Mouse (Mus musculus) Muller cell, postnatal 12 days (primary cell): ENCODE measurements around the gene Cd69.

ENCODE experiments used
- DNase-seq: peaks from one replicate; pipeline ENCODE4 v3.0.0-alpha.2; 2015; ENCODE audit errors: inconsistent ontology term

Cd69 gene

DNA sequence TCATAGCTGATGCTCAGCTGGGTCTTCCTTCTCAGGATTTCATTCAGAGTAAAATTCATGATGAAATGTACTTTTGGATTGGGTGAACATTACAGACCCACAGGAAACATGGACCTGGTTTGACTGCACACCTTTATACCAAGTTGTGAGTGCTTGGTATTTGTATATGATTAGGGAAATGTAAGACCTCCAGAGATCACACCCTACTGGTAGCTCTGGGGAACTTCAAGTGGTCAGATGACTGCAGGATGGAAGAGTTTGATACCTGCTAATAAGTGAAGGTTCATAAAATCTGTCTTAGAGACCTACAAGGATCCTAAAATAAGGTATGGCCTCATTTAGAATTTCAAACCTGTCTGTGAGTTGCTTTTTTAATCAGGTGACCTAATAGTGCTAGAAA lies 27.0 kb downstream of the Cd69 start:
- DNase-seq, result no peak

DNA sequence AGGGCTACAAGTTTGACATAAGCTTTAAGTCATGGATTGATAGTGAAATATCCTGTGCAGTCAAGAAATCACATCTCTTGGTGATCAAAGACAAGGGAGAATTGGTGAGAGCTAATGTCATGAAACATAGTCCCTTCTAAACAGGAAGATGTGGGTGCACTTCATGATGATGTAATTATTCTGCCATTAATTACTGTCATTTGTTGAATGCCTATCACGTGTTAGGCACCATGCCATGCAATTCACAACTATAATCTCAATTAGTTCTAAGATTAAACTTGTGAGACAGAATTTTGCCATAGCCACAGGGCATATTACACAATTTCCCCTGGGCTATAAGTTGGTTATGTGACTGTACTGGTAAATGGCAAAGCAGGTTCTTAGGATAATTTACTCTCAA lies 28.2 kb downstream of the Cd69 start:
- no peak for DNase-seq

DNA sequence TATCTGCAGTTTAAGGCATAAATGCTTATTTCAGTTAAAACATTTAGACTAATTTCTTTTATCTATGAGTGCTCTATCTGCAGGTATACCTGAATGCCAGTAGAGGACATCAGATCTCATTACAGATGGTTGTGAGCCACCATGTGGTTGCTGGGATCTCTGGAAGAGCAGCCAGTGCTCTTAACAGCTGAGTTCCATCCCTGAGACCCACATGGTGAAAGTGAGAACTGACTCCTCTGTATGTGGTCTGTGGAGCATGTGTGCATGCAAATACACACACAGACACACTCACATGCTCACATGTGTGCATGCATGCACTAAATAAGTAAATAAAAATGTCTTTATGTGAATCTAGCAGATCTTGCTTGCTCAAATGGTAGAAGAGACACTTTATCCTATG lies 29.4 kb downstream of the Cd69 start:
- DNase-seq, result no peak

DNA sequence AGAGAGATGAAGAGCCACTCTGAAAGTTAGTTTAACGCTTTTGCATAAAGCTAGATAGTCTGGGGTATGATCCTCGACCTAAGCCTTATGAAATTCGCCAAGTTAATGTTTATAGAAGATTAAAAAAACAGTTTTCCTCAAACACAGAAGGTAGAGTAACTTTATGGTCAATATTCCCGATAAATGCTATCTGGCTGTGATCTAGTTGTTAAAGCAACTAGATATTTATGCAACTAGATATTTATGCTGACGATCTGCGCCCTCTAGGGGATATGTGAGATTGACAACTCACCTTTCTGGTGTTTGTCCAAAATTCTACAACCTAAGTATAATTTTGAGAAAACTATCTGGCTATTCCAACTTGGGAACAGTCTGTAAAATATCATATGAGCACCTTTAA lies 33.3 kb downstream of the Cd69 start:
- DNase-seq, result no peak

DNA sequence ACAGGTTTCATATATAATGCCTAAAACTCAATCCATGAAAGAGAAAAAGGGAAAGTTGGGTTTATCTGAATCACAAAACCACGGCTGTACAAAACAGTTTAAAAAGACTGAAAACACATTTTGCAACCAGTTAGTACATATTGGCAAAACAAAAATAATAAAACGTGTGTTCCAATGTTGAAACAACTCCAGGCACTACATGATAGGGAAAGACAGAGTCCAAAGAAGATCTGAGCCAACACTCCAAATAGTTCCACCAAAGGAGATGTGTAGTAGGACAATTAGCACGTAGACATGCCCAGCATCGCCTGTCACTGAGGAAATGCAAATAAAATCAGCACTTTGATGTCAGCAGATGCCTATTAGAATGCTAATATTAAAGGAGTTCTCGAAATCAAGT lies 33.8 kb downstream of the Cd69 start:
- DNase-seq, result no peak

DNA sequence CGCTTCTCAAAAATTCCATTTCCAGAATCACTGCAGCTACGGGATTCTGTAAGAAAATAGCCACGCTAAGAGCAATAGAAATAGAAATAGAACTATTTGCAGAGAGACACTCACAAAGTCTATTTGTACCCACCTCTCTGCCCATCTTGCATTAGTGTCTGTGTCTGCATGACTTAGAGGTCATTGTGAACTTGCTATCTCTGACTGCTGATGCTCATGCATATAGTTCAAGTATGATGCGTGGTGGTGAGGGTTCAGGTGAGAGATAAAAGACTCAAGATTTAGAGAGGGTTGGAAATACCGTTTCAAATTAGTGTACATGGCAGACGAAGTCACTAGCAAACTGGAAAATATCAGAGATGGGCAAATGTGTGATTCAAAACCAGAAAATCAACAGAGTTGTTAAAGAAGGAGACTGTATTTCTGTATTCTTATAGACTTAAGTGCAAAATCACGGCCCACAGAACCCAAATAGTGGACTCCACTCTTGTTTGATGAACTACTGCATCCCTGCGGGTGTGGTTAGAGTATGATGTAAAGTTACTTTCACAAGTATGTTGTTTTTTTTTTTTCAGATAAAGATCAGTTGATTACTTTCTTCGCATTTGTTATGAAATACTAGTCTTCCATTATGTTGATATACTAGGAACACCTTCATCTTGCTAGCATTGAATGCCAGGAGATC lies 35.5 kb downstream of the Cd69 start:
- DNase-seq, result no peak

DNA sequence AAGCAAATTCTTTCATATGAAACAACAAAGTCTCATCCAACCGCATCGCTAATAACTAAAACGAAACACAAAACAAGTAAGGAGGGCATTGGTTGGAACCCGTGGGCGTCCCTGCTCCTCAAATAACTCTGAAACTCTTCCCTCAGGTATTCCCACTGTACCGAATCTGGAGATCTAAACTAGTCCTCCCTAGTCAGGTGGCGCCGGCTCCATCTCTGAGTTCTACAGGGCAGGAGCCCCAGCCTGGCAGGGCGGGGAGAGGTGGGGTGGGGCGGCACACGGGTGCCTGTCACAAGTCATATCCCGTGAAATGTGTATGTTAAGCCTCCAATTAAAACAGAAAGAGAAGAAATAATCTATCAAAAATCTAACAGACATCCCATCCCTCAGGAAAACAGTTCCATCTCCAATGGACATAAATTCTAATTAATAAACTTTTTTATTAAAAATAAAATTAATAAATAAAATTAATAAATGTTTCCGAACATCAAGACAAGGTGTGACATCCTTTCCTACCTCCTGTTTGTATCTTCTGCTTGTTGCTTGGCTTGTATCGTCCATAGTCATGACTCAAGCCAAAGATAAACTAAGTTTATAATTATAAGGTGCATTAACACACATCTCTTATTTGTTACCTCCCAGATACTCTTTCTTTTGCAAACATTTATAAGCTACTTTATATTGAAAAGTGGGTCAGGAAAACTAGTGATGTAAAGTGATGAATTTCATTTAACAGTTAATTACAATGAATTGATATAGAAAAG lies 36.8 kb downstream of the Cd69 start:
- no peak for DNase-seq

DNA sequence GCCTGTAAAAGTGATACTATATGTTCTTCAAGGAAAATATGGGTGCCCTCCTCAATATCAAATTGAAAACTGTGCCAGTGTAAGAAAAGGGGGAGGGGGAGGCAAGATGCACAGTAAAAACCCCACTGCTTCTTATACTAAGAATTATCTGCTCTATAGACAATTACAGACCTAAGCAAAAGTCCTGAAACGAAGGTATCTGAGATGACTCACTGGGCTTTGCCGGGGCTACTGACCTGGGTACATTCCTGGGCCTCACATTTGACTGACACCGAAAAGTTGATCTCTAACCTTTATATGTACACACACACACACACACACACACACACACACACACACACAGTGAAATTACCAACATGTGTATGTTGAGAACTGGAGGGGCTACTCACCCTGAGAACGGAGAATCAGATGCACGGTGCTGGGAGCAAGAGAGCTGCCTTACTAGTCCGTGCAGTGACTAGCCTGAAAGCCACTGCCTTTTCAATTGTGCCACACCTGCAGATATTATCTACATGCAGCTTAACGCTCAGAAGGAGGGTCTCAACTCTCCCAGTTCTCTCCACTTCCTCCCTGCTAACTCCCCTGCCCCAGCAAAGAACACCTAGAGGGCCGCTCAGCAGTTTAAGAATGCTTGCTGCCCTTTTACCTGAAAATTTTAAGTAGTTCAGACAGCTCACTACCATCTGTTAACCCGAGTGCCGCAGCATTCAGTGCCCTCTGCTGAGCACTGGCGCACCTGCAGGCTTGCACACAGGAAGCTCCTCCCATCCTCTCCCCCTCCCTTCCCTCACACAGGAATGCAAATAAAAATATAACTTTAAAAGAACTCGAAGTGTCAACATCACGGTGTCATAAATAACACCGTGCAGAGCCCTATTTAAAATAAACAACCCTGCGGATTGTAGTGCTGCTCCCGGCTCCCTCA lies 37.6 kb downstream of the Cd69 start:
- peak; percentile 84 for DNase-seq

DNA sequence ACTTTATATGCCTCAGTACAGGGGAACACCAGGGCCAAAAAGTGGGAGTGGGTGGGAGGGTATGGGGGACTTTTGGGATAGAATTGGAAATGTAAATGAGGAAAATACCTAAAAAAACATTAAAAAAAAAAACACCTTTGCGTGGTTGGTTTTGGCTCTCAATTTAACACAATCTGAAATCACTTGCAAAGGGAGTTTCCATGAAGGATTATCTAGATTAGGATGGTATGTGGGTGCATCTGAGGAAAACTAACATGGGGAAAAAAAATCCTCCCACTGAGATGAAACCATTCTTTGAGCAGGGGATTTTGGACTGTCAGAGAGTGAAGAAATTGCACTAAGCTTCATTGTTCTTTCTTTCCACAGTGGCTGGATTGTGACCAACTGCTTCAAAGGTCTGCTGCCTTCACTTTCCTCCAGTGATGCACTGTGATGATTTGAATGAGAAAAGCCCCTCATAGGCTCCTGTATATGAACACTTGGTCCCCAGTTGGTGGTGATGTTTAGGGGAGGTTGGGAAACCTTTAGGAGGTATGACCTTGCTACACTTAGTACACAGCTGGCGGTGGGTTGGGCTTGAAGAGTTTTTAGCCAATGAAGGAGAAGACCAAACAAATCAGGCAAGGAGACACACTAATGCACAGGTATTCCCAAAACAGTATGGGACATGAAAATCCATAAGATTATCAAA lies 38.4 kb downstream of the Cd69 start:
- peak; percentile 69 for DNase-seq

DNA sequence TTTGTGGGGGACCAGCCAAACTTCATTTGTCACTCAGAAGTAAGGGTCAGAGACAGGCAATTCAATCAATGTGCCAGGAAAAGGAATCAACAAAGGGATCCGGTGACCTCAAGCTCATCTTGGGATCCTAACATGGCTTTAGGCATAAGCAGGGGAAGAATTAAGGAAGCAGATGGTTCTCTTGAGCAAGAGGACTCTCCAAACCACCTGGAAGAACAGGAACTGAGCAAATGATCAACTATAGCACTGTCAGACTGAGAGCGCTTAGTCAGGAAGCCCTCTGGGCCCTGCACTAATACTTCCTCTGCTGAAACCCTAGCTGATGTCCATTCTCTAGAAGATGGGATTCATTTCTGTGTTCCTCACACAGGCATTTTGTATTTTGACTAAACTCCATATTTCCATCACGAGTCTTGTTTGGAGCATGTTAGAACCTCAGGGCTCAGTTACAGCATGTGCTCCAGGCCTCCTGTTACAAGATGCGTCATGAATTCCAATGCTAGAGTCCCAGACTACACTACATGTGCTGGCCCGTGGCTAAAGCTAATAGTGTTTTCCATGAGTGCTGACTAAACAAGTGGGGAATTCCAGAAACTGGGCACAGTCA lies 39.3 kb downstream of the Cd69 start:
- peak; percentile 71 for DNase-seq

DNA sequence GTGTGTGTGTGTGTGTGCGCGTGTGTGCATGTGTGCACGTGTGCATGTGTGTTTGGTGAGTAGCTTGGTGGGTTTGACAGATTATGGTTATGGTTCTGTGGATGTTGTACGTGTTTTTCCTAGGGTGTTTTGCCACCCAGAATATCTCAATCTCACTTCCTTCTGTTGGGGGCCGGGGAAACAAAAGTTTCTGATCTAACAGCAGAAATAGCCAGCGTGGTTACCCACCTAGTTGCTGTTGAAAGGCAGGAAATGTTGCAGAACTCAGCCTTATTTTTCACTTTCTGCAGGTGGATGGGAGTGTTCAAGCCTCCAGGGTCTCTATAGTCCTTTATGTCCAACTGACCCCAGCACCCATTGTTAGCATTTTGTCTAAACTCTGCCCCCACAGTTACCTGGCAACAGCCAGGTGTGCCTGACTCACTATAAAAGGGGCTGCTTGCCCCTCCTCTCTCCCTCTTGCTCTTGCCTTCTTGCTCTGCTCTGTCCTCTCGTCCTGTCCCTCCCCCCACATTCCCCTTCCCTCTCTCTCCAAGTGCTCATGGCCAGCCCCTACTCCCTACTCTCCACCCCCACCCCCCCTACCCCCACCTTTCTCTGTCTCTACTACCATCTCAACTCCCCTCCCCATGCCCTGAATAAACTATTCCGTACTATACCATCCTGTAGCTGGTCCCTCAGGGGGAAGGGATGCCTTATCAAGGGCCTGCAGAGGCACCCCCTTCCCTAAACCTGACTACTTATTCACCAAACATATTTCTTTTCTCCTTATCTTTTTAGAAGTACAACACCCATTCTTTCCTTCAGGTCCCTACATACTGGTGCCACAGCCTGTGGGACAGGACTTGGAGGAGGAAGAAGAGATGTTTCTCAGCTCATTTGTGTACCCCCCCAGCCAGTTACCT lies 40.5 kb downstream of the Cd69 start:
- no peak for DNase-seq

DNA sequence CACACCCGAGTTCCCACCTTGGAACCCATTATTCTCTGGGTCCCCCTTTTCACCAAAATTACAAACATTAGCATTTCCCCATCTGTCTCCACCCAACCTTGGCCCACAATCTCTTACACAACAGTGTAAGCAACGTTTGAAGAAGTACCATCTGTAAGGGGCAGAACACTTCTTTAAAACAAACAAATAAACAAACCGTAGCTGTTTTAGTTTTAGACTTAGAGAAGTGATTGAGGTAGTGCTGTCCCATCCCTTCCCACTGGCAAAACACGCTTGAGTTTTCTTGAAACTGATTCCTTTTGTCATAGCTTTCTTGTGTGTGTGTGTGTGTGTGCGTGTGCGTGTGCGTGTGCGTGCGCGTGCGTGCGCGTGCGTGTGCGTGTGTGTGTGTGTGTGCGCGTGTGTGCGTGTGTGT lies 41.3 kb downstream of the Cd69 start:
- DNase-seq, result no peak

DNA sequence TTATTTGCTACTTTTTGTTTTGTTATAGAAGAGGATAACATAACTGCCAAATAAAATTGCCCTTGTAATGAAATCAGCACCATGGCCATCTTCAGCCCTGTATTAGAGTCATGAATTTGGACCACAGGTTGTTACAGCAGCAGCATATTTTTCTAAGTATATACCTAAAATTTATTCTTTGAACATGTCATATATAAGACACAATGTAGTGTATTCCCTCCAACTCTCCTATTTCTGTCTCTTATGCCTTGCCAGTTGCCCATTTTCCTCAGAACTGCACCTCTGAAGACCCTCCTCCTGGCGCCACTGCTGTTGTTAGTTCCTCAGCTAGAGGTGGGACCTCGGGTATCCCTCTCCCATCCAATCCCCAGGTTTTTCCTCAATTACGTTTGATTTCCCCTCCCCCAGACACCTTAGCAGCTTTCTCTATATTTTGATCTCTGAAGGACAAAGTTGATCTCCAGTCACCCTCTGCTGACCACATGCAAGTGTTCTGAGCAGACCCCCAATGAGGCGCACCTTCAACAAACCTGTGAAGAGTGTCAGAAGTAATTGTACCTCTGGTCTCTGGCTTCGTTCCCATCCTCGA lies 41.8 kb downstream of the Cd69 start:
- no peak for DNase-seq

DNA sequence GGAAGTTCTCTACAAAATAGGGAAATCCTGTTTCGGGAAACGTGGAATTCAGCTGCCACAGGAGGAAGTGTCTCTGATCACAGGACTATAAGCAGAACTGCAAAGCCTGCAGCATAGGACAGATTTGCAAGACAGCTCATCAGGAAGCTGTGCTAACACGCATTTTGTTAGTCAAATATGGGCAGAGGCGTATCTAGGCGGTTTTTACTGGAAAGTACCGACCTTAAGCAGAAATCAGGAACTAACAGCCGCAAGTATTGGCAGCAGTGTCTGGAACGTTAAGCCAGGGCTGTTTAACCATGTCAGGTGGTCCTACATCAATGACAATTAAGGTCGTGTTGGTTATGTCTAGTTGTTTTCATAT lies 42.4 kb downstream of the Cd69 start:
- DNase-seq, result no peak

DNA sequence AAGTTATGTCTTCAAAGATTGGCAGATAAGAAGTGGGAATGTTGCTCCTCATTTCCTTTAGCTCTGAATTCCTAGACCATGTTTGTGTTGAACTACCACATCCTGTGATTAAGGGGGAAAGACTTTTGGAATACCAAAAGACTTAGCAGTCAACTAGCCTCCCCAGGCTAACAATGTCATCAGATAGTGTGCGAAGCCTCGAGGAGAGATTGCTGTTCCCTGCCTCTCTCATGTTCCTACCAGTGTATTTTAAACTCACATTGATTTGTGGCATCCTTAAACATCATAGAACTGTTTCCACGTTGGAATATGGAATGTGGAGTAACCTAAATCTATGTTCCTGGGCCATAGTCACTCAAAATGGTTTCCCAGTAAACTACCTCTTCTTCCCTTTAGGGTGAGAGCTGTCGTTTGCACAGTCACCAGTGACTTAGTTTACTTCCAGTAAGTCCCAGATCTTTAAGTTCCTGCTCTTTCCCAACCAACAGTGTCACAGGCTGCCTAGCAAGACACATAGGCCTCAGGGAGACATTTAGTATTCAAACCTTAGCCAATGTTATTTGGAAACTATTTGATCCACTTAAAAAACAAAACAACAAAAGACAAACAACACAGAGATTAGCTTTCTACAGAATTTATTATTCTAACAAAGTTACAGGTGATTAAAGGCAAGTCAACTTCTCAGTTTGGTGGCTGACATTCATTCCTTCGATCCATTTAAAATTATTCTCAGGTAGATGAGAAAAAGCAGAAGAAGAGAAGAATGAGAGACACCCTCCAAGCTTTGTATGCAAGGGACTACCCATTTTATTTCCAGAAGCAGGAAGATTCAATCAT lies 43.0 kb downstream of the Cd69 start:
- peak; percentile 38 for DNase-seq

DNA sequence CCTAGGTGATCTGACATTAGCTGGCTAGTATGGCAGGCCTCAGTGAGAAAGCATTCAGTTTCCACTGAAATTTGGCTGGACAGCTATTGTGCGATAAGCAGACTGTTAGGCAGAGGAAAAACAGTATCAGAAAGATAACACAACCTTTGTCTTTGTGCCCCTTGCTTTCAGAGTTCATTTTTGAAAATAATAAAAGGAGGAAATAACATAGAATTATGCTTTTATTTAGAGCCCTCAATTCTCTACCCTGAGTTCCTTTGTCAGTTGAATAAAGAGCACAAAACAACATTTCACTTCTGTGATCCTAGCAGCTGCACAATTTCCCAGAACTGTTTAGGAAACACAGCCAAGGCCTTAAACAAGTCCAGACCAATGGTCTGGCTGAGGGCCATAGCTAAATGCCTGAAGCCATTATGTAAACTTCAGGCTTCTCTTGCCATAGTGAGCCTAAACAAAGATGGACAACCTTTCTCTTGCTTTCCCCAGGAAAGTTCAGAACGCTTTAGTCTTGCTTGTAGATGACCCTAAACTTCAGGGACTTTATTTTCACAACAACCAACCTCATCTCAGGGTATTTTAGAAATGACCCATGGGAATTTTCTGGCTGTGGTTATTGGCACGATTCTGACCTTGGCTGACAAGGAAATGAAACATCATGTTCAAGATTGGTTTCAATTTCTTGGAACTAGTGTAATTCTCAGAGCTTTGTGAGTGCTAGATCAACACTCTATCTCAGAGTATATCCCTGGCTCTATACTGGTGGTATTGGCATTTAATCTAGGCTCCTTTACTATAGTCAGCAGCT lies 45.3 kb downstream of the Cd69 start:
- DNase-seq, result peak; percentile 88

DNA sequence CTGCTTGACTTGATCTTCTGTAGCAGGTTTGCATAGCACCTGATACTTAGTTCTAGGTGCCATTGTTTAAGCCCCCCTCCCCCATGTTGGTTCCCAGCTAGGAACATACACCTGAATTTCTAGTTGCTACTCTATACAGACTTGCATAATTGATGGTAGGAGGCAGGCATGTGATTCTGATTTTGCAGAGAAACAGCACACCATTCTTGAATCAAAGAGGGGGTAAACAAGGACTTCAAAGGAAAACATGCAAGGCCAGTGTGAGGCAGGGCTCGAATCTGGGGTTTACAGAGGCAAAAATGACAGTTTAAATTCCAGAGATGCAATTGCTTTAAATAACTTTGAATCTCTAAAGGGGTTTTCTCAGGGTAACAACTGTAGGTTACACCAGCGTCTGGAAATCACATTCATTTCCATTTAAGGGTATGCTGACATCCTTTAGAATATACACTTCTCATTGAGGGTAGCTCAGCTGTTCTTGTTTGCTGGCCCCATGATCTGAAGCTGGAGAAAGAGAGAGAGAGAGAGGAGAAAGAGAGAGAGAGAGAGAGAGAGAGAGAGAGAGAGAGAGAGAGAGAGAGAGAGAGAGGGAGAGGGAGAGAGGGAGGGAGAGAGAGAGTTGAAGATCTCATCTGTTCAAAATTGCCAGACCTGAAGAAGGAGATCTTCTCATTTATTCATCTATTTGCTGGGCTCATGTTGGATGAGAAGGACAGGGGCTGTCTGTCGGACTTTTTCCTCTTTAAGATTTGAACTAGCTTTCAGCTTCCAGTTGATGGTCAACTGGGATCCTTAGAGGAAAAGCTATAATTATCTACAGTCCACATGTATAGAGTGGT lies 46.1 kb downstream of the Cd69 start:
- peak; percentile 80 for DNase-seq
